Mouse (Mus musculus): Measurements from ENCODE around the gene Pmm1. TPM values are rescaled to one million over a fixed set of nuclear protein-coding genes. Genes with fewer than 3 reads are reported as not detected.

Gene Pmm1
- polyA plus RNA-seq, 1 experiment from 2014 or later = 39.3 TPM

DNA sequence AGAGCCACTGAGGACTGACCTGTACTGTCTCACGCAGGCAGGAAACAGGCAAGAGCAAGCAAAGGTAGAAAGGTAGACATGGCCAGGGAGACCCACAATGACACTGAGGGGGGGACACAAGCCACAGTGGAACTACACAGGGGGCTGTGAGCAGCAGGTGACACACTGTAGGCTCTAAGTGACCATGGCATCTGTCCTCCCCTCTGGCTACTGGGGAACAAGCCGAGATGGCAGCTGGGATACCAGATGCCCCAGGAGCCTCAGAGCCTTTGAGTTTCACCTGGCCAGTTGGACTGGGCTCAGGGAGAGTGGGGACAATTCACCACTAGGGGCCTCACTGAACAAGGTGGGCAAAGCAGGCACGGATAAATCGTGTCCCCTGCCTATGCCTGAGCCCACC, 8.4 kb downstream of the Pmm1 start:
- Histone ChIP-seq H3K9me3 (no peaks in the 10 kb centered on the region), H3K27ac (no peak overlapping the region), H3K4me3 (no peak overlapping the region), H3K36me3 (replicated peaks) (peaks cover 48% of the 10 kb centered on the region), H3K4me1 (0 out of 2 replicates have a peak, but pooled peaks cover 6% of the 10 kb centered on the region), H3K27me3 (ENCODE audit: poor library complexity, severe bottlenecking) (no peaks in the 10 kb centered on the region)
- no peak for DNase-seq (ENCODE audit: extremely low spot score, low spot score)
- 86% methylated on average over 4 of the region's 4 CpGs for WGBS

DNA sequence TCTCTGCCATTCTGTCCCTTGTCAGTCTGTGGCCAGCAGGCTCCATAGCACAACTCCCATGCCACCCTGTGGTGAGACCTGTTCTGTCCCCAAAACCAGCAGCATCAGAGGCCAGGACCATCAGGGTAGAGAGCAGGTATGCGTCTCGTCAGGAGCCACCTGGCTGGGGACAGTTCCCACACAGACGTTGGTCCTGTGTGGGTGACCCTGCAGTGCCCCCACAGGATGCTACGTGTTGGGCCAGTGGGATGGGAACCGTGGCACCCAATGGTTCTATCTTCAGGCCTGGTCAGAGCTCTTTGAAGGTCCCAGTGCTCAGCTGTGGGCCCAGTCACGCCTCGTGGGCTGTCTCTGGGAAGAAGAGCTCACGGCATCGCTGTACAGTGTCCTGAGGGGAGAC, 9.6 kb downstream of the Pmm1 start:
- DNase-seq (ENCODE audit: extremely low spot score, low spot score) = no peak
- H3K36me3 ChIP-seq (replicated peaks) = peaks cover 42% of the 10 kb centered on the region
- 93% methylated on average over 9 of the region's 9 CpGs for WGBS

DNA sequence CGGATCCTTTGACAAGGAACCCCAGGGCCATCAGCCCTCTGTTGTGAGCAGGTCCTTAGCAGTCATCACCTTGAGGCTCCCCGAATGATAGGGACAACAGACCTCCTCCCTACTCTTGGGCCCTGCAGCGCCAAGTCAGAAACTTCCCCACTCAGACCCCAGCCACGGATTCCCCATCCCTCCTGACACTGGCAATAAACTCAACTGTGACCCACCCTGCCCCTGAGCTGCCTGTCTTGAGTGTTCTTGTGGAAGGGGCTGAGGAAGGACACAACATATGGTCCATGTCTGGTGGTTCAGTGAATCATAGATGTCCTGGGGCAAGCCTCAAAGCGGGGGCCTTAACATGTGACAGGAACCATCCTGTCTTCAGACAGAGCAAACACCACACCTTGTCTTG, 10.0 kb downstream of the Pmm1 start:
- H3K27me3 ChIP-seq (ENCODE audit: poor library complexity, severe bottlenecking) = no peaks in the 10 kb centered on the region
- H3K27ac ChIP-seq = no peak overlapping the region
- H3K9me3 ChIP-seq = no peaks in the 10 kb centered on the region; the same call in 1 of the 2 replicates
- peaks cover 38% of the 10 kb centered on the region for H3K36me3 ChIP-seq (replicated peaks)
- H3K4me3 ChIP-seq = no peak overlapping the region
- DNase-seq (ENCODE audit: extremely low spot score, low spot score) = no peak
- H3K4me1 ChIP-seq = 0 out of 2 replicates have a peak, but pooled peaks cover 6% of the 10 kb centered on the region
- 89% methylated on average over 5 of the region's 5 CpGs for WGBS

More for the DNA sequence above, 9.6 kb downstream of the Pmm1 start:
- Histone ChIP-seq H3K4me3 (no peak overlapping the region), H3K27ac (no peak overlapping the region), H3K4me1 (0 out of 2 replicates have a peak, but pooled peaks cover 6% of the 10 kb centered on the region), H3K27me3 (ENCODE audit: poor library complexity, severe bottlenecking) (no peaks in the 10 kb centered on the region), H3K9me3 (no peaks in the 10 kb centered on the region; the same call in 1 of the 2 replicates)

DNA sequence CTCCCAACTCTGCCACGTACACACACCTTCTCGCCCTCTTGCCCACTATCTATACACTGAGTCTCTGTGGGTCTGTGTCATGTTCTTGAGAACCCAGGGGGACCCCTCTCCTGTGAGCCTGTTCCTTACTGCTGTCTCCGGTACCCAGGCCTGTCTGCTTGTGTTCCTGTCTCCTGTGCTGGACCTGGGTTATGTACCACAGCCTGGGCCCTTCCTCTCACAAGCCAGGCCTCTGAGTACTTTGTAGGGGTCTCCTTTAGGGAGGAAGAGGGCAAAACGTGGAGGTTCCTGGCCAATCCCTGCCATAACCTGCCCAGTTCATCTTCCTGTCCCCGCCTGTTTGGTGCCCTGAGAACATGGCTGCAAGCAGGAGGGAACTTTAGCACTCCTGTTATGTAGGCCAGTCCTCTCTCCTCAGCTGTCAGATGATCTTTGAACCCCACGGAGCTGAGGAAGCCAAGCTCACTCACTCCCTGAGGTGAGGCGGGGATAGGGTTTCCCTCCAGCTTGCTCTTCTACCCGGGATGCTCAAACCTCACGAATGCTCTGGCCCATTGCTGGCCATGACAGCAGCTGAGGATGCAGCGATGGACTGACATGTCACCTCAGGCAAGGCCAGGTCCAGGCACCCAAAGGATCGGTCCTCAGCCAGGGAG, 11.1 kb downstream of the Pmm1 start:
- Histone ChIP-seq H3K4me1 (0 out of 2 replicates have a peak, but pooled peaks cover 6% of the 10 kb centered on the region), H3K36me3 (replicated peaks) (peaks cover 27% of the 10 kb centered on the region), H3K9me3 (no peaks in the 10 kb centered on the region; the same call in 1 of the 2 replicates), H3K27ac (no peak overlapping the region), H3K27me3 (ENCODE audit: poor library complexity, severe bottlenecking) (no peaks in the 10 kb centered on the region), H3K4me3 (no peak overlapping the region)
- DNase-seq (ENCODE audit: extremely low spot score, low spot score) = no peak
- 76% methylated on average over 11 of the region's 11 CpGs for WGBS

DNA sequence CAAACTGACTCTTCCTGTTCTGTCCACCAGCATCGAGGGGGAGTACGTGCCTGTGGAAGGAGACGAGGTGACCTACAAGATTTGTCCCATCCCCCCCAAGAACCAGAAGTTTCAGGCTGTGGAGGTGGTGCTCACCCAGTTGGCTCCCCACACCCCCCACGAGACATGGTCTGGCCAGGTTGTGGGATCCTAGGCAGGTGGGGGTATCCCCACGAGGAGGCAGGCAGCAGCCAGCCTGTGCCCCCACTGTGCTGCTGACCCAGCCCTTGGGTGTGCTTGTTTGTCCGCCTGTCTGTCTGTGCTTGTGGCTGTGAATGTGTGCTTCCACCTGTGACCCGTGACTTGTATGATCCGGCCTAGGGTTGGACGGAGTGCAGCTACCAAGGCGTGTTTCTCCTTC, 11.7 kb downstream of the Pmm1 start:
- DNase-seq (ENCODE audit: extremely low spot score, low spot score) = no peak
- Histone ChIP-seq H3K4me1 (0 out of 2 replicates have a peak, but pooled peaks cover 6% of the 10 kb centered on the region), H3K9me3 (no peaks in the 10 kb centered on the region; the same call in 1 of the 2 replicates), H3K27ac (no peak overlapping the region), H3K4me3 (no peak overlapping the region), H3K36me3 (replicated peaks) (peaks cover 22% of the 10 kb centered on the region), H3K27me3 (ENCODE audit: poor library complexity, severe bottlenecking) (no peaks in the 10 kb centered on the region)
- 85% methylated on average over 10 of the region's 10 CpGs for WGBS

DNA sequence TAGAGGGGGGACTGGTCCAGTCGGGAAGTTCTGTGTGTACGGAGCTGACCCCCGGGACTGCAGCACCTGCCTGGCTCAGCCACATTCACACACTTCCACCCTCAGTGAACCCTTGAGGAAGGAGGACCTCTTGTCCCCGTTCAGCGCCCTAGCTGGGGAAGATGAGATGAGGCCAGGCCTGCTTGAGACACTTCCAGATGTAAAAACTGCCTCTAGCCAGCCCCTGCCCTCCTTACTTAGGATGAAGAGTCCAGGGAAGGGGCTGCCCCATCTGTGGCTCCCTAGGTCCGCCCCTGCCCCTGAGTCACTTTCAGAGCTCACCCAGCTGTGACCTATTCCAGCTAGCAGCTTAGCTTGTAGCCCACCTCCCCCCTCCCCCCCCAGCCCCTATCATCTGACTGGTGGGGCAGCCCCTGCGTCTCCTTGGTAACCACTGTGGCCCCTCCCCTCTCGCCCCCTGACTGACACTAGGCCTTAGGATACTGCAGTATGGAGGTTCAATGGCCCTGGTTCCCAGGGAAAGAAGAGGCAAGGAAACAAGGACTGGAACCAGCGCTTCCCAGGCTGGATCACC, 17.5 kb downstream of the Pmm1 start:
- Histone ChIP-seq H3K36me3 (replicated peaks) (peaks cover 2% of the 10 kb centered on the region; the same call in 1 of the 2 replicates), H3K27ac (peak overlapping the region; percentile 83), H3K9me3 (no peaks in the 10 kb centered on the region; the same call in 1 of the 2 replicates), H3K27me3 (ENCODE audit: poor library complexity, severe bottlenecking) (0 out of 2 replicates have a peak, but pooled peaks cover under 1% of the 10 kb centered on the region), H3K4me3 (peak overlapping the region; percentile 31), H3K4me1 (peaks cover 25% of the 10 kb centered on the region)
- WGBS = 3% methylated on average over 9 of the region's 9 CpGs
- peak; percentile 78 for DNase-seq (ENCODE audit: extremely low spot score, low spot score)

DNA sequence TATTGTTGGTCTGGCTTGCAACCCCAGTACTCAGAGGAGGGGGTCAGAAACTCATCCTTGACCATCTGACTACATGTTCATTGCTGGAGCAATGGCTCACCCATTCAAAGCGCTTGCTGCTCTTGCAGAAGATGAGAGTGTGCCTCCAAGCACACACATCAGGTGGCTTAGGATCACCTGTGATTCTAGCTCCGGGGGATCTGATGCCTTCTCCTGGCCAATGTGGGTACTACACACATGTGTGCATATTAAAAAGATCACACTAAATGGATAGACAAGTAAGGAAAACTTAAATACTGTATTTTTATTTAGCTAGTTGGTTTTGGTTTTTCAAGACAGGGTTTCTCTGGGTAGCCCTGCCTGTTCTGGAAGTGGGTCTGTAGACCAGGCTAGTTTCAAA, 19.7 kb downstream of the Pmm1 start:
- Histone ChIP-seq H3K4me3 (no peak overlapping the region), H3K4me1 (peaks cover 47% of the 10 kb centered on the region)
- WGBS = 94% methylated on average over 2 of the region's 2 CpGs

DNA sequence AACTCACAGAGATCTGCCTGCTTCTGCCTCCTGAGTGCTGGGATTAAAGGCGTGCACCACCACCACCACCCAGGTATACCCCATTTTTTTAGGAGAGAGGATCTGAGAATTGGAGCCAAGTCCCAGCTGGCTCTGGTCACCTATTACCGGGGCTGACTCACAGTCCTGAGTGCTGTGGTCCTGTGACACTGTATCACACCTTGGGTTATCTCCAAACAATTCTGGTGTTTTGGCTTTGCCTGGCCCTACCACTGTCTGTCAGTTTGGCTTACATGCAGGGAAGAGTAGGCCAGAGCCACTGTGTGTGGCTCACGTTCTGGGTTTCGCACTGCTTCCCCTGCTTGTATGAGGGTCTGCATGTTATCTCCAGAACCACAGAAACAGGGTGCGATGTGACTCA, 20.5 kb downstream of the Pmm1 start:
- WGBS = 91% methylated on average over 5 of the region's 5 CpGs
- H3K9me3 ChIP-seq = no peaks in the 10 kb centered on the region
- no peak overlapping the region for H3K27ac ChIP-seq
- no peaks in the 10 kb centered on the region for H3K36me3 ChIP-seq (replicated peaks)
- DNase-seq (ENCODE audit: extremely low spot score, low spot score) = no peak
- H3K4me1 ChIP-seq = peaks cover 49% of the 10 kb centered on the region
- peaks cover 24% of the 10 kb centered on the region for H3K27me3 ChIP-seq (ENCODE audit: poor library complexity, severe bottlenecking)
- no peak overlapping the region for H3K4me3 ChIP-seq

More for the DNA sequence above, 19.7 kb downstream of the Pmm1 start:
- Histone ChIP-seq H3K27ac (no peak overlapping the region), H3K27me3 (ENCODE audit: poor library complexity, severe bottlenecking) (peaks cover 22% of the 10 kb centered on the region), H3K9me3 (no peaks in the 10 kb centered on the region), H3K36me3 (replicated peaks) (no peaks in the 10 kb centered on the region)
- no peak for DNase-seq (ENCODE audit: extremely low spot score, low spot score)

DNA sequence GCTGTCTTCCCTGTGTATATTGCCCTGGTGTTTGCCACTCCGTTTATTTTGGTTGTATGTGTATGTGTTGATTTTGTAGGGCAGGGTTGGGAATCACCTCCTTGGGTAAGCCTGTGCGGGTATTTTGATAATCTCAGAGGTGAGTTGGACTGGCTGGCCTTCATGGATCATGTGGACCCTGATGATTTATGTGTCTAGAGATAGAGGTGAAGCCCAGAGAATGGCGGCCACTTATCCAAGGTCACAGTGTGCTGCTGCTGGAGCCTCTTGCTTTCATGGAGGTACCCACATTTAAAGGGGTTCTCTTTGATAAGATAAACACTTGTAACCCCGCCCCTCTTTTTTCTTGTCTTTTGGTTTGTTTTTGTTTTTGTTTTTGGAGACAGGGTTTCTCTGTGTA, 21.0 kb downstream of the Pmm1 start:
- 94% methylated on average over 4 of the region's 4 CpGs for WGBS
- Histone ChIP-seq H3K9me3 (no peaks in the 10 kb centered on the region), H3K27ac (no peak overlapping the region), H3K36me3 (replicated peaks) (no peaks in the 10 kb centered on the region), H3K27me3 (ENCODE audit: poor library complexity, severe bottlenecking) (peaks cover 24% of the 10 kb centered on the region), H3K4me1 (peaks cover 49% of the 10 kb centered on the region), H3K4me3 (no peak overlapping the region)
- no peak for DNase-seq (ENCODE audit: extremely low spot score, low spot score)

DNA sequence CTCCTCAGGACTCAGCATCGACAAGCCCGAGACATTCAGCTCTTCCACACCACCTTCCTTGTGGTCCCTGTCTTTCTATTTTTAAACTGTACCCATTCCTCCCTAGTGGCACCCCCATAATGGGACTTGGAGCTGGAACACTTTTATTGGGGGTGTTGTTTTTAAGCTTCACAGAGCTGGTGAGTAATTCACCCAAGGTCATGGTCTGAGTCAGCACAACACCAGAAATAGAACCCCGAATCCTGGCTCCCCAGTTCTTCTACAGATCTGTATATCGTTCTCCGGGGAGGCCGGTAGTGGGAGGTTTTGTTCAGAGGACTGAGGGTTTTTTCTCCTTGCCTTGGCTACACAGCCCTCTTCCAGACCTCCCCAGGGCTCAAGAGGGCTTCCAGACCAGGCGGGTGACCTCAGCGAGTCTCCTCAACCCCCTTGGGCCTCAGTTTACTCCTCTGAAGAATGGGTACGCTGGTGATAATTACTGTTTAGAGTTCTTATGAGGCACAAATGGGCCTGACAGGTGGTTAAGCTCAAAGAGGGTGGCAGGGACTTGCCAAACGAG, 21.5 kb downstream of the Pmm1 start:
- Histone ChIP-seq H3K27ac (no peak overlapping the region), H3K36me3 (replicated peaks) (no peaks in the 10 kb centered on the region), H3K4me1 (peaks cover 49% of the 10 kb centered on the region), H3K4me3 (no peak overlapping the region), H3K27me3 (ENCODE audit: poor library complexity, severe bottlenecking) (peaks cover 24% of the 10 kb centered on the region), H3K9me3 (no peaks in the 10 kb centered on the region)
- DNase-seq (ENCODE audit: extremely low spot score, low spot score) = no peak
- WGBS = 89% methylated on average over 10 of the region's 10 CpGs

DNA sequence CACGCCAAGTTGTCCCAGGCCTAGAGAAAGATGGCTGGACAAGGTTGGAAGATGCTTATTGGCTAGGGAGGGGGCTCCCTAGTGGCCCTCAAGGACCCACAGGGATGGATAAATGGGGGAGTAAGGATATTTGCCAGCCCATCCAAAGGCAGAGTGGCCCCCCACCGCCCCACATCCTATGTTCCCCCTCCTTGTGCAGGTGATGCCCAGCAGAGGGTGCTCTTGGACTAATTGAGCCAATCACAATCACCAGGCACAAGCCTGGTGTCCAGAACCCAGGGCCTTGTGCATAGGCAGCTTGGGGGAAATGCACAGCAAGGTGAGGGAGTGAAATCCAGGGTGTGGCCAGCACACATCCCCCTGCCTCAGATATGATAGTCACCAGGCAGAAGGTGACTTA, 22.5 kb downstream of the Pmm1 start:
- no peaks in the 10 kb centered on the region for H3K9me3 ChIP-seq
- peaks cover 24% of the 10 kb centered on the region for H3K27me3 ChIP-seq (ENCODE audit: poor library complexity, severe bottlenecking)
- H3K4me3 ChIP-seq = peak overlapping the region; percentile 57; the same call in 1 of the 2 replicates
- WGBS = 22% methylated on average over 2 of the region's 2 CpGs
- H3K4me1 ChIP-seq = peaks cover 45% of the 10 kb centered on the region
- peak; percentile 56 for DNase-seq (ENCODE audit: extremely low spot score, low spot score)
- H3K36me3 ChIP-seq (replicated peaks) = no peaks in the 10 kb centered on the region
- H3K27ac ChIP-seq = peak overlapping the region; percentile 26

DNA sequence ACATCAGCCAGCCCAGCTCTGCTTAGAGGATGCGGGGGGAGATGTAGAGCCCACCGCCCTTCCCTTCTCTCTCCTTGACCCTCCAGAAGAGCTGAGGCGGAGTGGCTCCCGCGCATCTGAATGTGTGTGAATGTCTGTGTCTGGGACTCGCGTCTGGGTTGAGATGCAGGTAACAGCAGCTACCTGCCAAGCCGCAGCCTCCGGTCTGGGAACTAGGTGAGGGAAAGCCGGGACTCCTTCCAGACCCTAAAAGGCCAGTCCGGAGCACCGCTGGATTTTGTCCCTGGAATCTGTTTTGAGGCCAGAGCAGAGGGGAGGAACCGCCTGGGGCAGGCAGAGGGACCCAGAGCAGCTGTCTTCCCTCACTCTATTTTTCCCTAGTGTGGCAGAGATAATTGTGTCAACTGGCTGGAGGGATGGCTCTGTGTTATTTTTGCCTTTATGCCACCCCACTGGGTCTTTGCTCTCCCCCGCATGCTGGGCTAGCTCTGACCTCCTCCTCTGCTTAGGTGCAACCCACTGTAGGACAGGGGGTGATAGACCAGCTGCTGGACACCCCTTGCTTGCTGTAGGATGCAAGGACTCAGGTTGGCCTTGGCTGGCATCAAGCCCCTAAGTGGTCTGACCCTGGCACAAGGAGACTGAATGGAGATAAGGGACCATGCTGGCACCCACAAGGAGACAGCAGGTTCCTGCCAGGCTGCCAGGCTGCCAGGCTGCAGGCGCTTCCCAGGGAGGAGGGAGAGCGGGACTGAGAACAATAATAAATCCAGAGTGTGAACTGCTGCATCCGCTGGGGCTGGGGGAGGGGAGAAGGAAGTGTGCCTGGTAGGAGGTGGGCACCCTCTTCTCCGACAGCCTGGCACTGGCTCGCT, 23.4 kb downstream of the Pmm1 start:
- peaks cover 42% of the 10 kb centered on the region for H3K4me1 ChIP-seq
- H3K27me3 ChIP-seq (ENCODE audit: poor library complexity, severe bottlenecking) = peaks cover 24% of the 10 kb centered on the region
- DNase-seq (ENCODE audit: extremely low spot score, low spot score) = no peak
- 9% methylated on average over 19 of the region's 19 CpGs for WGBS
- no peaks in the 10 kb centered on the region for H3K9me3 ChIP-seq
- H3K36me3 ChIP-seq (replicated peaks) = no peaks in the 10 kb centered on the region
- H3K4me3 ChIP-seq = peak overlapping the region; percentile 57
- H3K27ac ChIP-seq = peak overlapping the region; percentile 76
